Mouse (Mus musculus): Measurements from ENCODE around the gene Clnk.

DNA sequence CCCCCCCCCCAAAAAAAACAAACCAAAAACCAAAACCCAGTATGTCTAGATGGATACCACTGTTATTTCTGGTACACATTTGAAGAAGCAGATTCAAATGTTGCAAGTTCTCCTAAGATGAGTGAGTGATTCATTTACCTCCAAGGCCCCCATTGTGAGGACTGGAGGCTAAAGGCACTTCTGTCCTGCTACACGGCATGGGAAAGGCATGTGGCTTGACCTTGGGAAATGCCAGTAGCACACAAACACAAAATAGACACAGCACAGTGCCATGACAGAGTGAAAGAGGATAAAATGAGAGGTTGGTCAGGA, 4.8 kb upstream of the Clnk start:
- TF ChIP-seq POLR2AphosphoS2 (IDR thresholded peaks at IDR 0.05; ENCODE audit: low read length) (no peak), ELF1 (IDR thresholded peaks at IDR 0.05; ENCODE audit: low read depth, low read length) (no peak), ZC3H11A (IDR thresholded peaks at IDR 0.05; ENCODE audit: low read depth, low read length) (no peak), CTCF (IDR thresholded peaks at IDR 0.05 in 2 of 3, conservative IDR thresholded peaks at IDR 0.05 in 1 of 3; ENCODE audit: control insufficient read depth in 1 of 3, insufficient read depth in 1 of 3, low read depth in 2 of 3, low read length in 3 of 3, poor library complexity in 1 of 3, severe bottlenecking in 1 of 3) (no peak), POLR2A (IDR thresholded peaks at IDR 0.05; ENCODE audit: control insufficient read depth in 1 of 2, insufficient read depth in 1 of 2, low read depth in 1 of 2, low read length in 2 of 2, poor library complexity in 1 of 2) (no peak), CHD1 (IDR thresholded peaks at IDR 0.05; ENCODE audit: low read depth, low read length) (no peak), JUND (IDR thresholded peaks at IDR 0.05; ENCODE audit: low read depth, low read length) (no peak), MEF2A (IDR thresholded peaks at IDR 0.05; ENCODE audit: extremely low read depth, insufficient replicate concordance, low read depth, low read length, poor library complexity, severe bottlenecking) (no peak), MYC (IDR thresholded peaks at IDR 0.05; ENCODE audit: low read depth, low read length) (no peak), MAX (IDR thresholded peaks at IDR 0.05; ENCODE audit: low read length) (no peak)

All from MEL (cell line).